Mouse (Mus musculus) MEL (cell line): ENCODE results near the gene Fam171b. TPM values are rescaled to one million over a fixed set of nuclear protein-coding genes. Genes with fewer than 3 reads are reported as not detected.

Experiments
- DNase-seq: peaks from one replicate; pipeline ENCODE4 v3.0.0; 2011; ENCODE audit warnings: low read depth, low spot score
- H3K27ac ChIP-seq: 2 replicates; pipeline ENCODE4 v1.5.1; 2012; ENCODE audit warnings: low read depth, mild to moderate bottlenecking, control low read depth, low read length, moderate library complexity; ENCODE audit not compliant: control insufficient read depth
- H3K27me3 ChIP-seq, 2 experiments: fragments of 150-350 bp in 1 of 2; sonication (generic) in 1 of 2; 2 replicates each; pipeline ENCODE4 v1.6.1; 2012; ENCODE audit warnings: low read length in 2 of 2, mild to moderate bottlenecking in 2 of 2, improper control_type of control experiment in 1 of 2, moderate library complexity in 1 of 2; ENCODE audit not compliant: insufficient read depth in 2 of 2, control insufficient read depth in 1 of 2
- H3K36me3 ChIP-seq, 2 experiments: 2 replicates each; pipeline ENCODE4 v1.6.1; 2012 to 2014; ENCODE audit warnings: low read length in 2 of 2, improper control_type of control experiment in 1 of 2, inconsistent platforms in 1 of 2, mild to moderate bottlenecking in 1 of 2; ENCODE audit not compliant: insufficient read depth in 2 of 2, control insufficient read depth in 1 of 2
- H3K4me1 ChIP-seq, 2 experiments: fragments of 150-350 bp in 1 of 2; sonication (generic) in 1 of 2; 2 replicates each; pipeline ENCODE4 v1.6.1; 2012; ENCODE audit warnings: low read length in 2 of 2, improper control_type of control experiment in 1 of 2, mild to moderate bottlenecking in 1 of 2; ENCODE audit not compliant: insufficient read depth in 2 of 2, control insufficient read depth in 1 of 2
- H3K4me3 ChIP-seq, 2 experiments: fragments of 150-350 bp in 1 of 2; sonication (generic) in 1 of 2; 2 replicates each; pipeline ENCODE4 v1.5.1; 2012; ENCODE audit warnings: low read depth in 2 of 2, low read length in 2 of 2, mild to moderate bottlenecking in 2 of 2, moderate library complexity in 2 of 2, control low read depth in 1 of 2, improper control_type of control experiment in 1 of 2; ENCODE audit not compliant: control insufficient read depth in 1 of 2, insufficient read depth in 1 of 2
- H3K79me2 ChIP-seq: 2 replicates; pipeline ENCODE4 v1.6.1; 2012; ENCODE audit warnings: mild to moderate bottlenecking, low read length, moderate library complexity; ENCODE audit not compliant: control insufficient read depth, poor library complexity, insufficient read depth
- H3K9ac ChIP-seq: 2 replicates; pipeline ENCODE4 v1.6.1; 2012; ENCODE audit warnings: low read depth, mild to moderate bottlenecking, control low read depth, low read length, moderate library complexity; ENCODE audit not compliant: control insufficient read depth, poor library complexity, severe bottlenecking
- H3K9me3 ChIP-seq: fragments of 150-350 bp; sonication (generic); replicated peaks from 2 replicates; pipeline ENCODE4 v1.6.1; 2012; ENCODE audit warnings: mild to moderate bottlenecking, low read length, improper control_type of control experiment, moderate library complexity; ENCODE audit not compliant: insufficient read depth
- ELF1 ChIP-seq: IDR thresholded peaks from 2 replicates; pipeline ENCODE4 v1.6.1; 2014; ENCODE audit warnings: low read depth, mild to moderate bottlenecking, inconsistent platforms, low read length, improper control_type of control experiment, moderate library complexity
- EP300 ChIP-seq, 2 experiments: IDR thresholded peaks; 2 replicates each; pipeline ENCODE4 v1.6.1; 2011; ENCODE audit warnings: improper control_type of control experiment in 2 of 2, low read length in 2 of 2, low read depth in 1 of 2, mild to moderate bottlenecking in 1 of 2
- ETS1 ChIP-seq: IDR thresholded peaks from 2 replicates; pipeline ENCODE4 v1.6.1; 2012; ENCODE audit warnings: low read depth, mild to moderate bottlenecking, inconsistent platforms, low read length, improper control_type of control experiment, moderate library complexity
- GATA1 ChIP-seq: IDR thresholded peaks from 2 replicates; pipeline ENCODE4 v1.6.1; 2011; ENCODE audit warnings: low read depth, low read length, improper control_type of control experiment
- HCFC1 ChIP-seq: IDR thresholded peaks from 2 replicates; pipeline ENCODE4 v1.6.1; 2012; ENCODE audit warnings: low read depth, mild to moderate bottlenecking, inconsistent platforms, low read length, improper control_type of control experiment, moderate library complexity
- MAX ChIP-seq: IDR thresholded peaks from 2 replicates; pipeline ENCODE4 v1.6.1; 2011; ENCODE audit warnings: low read length, improper control_type of control experiment
- MAZ ChIP-seq: IDR thresholded peaks from 2 replicates; pipeline ENCODE4 v1.6.1; 2012; ENCODE audit warnings: low read depth, mild to moderate bottlenecking, inconsistent platforms, low read length, improper control_type of control experiment
- MEF2A ChIP-seq: IDR thresholded peaks from 2 replicates; pipeline ENCODE4 v1.6.1; 2014; ENCODE audit warnings: low read depth, mild to moderate bottlenecking, inconsistent platforms, low read length, improper control_type of control experiment; ENCODE audit not compliant: poor library complexity, insufficient replicate concordance, severe bottlenecking; ENCODE audit errors: extremely low read depth
- MXI1 ChIP-seq: IDR thresholded peaks from 2 replicates; pipeline ENCODE4 v1.6.1; 2011; ENCODE audit warnings: mild to moderate bottlenecking, low read depth, low read length, improper control_type of control experiment
- NRF1 ChIP-seq: IDR thresholded peaks from 2 replicates; pipeline ENCODE4 v1.6.1; 2014; ENCODE audit warnings: low read depth, mild to moderate bottlenecking, inconsistent platforms, low read length, improper control_type of control experiment, moderate library complexity; ENCODE audit not compliant: poor library complexity, insufficient read depth, severe bottlenecking
- POLR2A ChIP-seq, 2 experiments: IDR thresholded peaks; 2 replicates each; pipeline ENCODE4 v1.6.1; 2011 to 2012; ENCODE audit warnings: low read length in 2 of 2, mild to moderate bottlenecking in 2 of 2, control low read depth in 1 of 2, improper control_type of control experiment in 1 of 2, low read depth in 1 of 2, moderate library complexity in 1 of 2; ENCODE audit not compliant: control insufficient read depth in 1 of 2, insufficient read depth in 1 of 2, poor library complexity in 1 of 2
- POLR2AphosphoS2 ChIP-seq: IDR thresholded peaks from 2 replicates; pipeline ENCODE4 v1.6.1; 2011; ENCODE audit warnings: low read length, improper control_type of control experiment
- POLR2AphosphoS5 ChIP-seq: IDR thresholded peaks from 2 replicates; pipeline ENCODE4 v1.6.1; 2012; ENCODE audit warnings: low read depth, borderline replicate concordance, mild to moderate bottlenecking, inconsistent platforms, low read length, moderate library complexity, mixed read lengths
- RAD21 ChIP-seq: IDR thresholded peaks from 2 replicates; pipeline ENCODE4 v1.6.1; 2011; ENCODE audit warnings: mild to moderate bottlenecking, low read depth, low read length, improper control_type of control experiment
- RCOR1 ChIP-seq: IDR thresholded peaks from 2 replicates; pipeline ENCODE4 v1.6.1; 2012; ENCODE audit warnings: low read depth, mild to moderate bottlenecking, inconsistent platforms, low read length, improper control_type of control experiment
- SIN3A ChIP-seq: IDR thresholded peaks from 2 replicates; pipeline ENCODE4 v1.6.1; 2012; ENCODE audit warnings: low read length, improper control_type of control experiment, inconsistent platforms
- SMC3 ChIP-seq: IDR thresholded peaks from 2 replicates; pipeline ENCODE4 v1.6.1; 2011; ENCODE audit warnings: low read depth, low read length, improper control_type of control experiment
- TAL1 ChIP-seq: IDR thresholded peaks from 2 replicates; pipeline ENCODE4 v1.6.1; 2012; ENCODE audit warnings: mild to moderate bottlenecking, inconsistent platforms, low read length, moderate library complexity, mixed read lengths
- UBTF ChIP-seq: IDR thresholded peaks from 2 replicates; pipeline ENCODE4 v1.6.1; 2012; ENCODE audit warnings: low read depth, mild to moderate bottlenecking, inconsistent platforms, low read length, improper control_type of control experiment, moderate library complexity, borderline replicate concordance; ENCODE audit not compliant: insufficient read depth
- USF1 ChIP-seq: IDR thresholded peaks from 2 replicates; pipeline ENCODE4 v1.6.1; 2014; ENCODE audit warnings: low read depth, mild to moderate bottlenecking, inconsistent platforms, low read length, improper control_type of control experiment, moderate library complexity
- ZKSCAN1 ChIP-seq: IDR thresholded peaks from 2 replicates; pipeline ENCODE4 v1.6.1; 2012; ENCODE audit warnings: low read depth, mild to moderate bottlenecking, inconsistent platforms, low read length, improper control_type of control experiment, moderate library complexity
- ZMIZ1 ChIP-seq: IDR thresholded peaks from 2 replicates; pipeline ENCODE4 v1.6.1; 2012; ENCODE audit warnings: low read depth, mild to moderate bottlenecking, inconsistent platforms, low read length, improper control_type of control experiment, moderate library complexity
- polyA plus RNA-seq, 2 experiments: library from polyadenylated mRNA; stranded (reverse) in 1 of 2; unstranded in 1 of 2; fragments of >175 nt in 1 of 2; fragments of >200 nt in 1 of 2; gene quantifications; 2 replicates each; pipeline versions ENCODE4 v1.2.1 to v1.2.4; 2012; ENCODE audit warnings: low replicate concordance in 2 of 2, low read depth in 1 of 2; ENCODE audit not compliant: insufficient read length in 2 of 2, insufficient read depth in 1 of 2, missing spikeins in 1 of 2
- total RNA-seq: library from RNA; depleted of rRNA; stranded (reverse); fragments of 300-350 nt; gene quantifications from 2 replicates; pipeline ENCODE4 v1.2.3, GENCODE M21; 2012

Gene Fam171b
- total and polyA plus RNA-seq, 3 experiments, result not detected

DNA sequence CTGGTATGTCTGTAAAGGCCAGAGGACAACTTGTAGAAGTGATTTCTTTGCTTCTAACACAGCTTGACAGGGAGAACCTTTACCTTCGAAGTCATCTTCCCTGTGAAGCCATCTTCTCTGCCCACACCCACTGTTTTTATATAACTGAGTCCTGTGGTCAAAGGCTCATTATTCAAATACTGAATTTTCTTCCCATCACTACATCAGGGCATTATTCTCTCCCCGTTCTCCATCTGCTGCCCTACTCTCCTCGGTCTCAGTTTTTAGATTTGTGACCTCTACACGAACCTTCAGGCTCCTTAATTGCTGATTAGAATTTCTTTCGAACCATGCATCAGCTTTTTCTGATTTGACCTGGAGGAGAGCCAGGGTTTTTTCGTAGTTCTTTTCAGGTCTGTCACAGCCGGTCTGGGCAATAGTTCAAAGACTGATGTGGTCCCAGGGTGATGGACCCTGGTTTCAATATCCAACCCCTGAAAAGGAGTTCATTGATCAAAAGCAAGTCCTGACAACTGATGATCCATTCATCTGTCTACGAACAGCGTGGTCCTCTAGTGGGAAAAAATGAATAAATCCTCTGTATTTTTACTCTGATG, 14.4 kb upstream of the Fam171b start:
- Histone ChIP-seq H3K79me2 (no peaks in the 10 kb centered on the region), H3K36me3 (peaks cover 0 to 6% of the 10 kb centered on the region in 2 experiments; a peak in 2 of 4 replicates), H3K4me1 (no peaks in the 10 kb centered on the region), H3K4me3 (no peak overlapping the region), H3K27ac (no peak overlapping the region), H3K9ac (no peak overlapping the region), H3K27me3 (no peaks in the 10 kb centered on the region), H3K9me3 (no peaks in the 10 kb centered on the region)
- TF ChIP-seq SMC3 (no peak), MEF2A (no peak), NRF1 (no peak), ETS1 (no peak), GATA1 (no peak)
- no peak for DNase-seq

DNA sequence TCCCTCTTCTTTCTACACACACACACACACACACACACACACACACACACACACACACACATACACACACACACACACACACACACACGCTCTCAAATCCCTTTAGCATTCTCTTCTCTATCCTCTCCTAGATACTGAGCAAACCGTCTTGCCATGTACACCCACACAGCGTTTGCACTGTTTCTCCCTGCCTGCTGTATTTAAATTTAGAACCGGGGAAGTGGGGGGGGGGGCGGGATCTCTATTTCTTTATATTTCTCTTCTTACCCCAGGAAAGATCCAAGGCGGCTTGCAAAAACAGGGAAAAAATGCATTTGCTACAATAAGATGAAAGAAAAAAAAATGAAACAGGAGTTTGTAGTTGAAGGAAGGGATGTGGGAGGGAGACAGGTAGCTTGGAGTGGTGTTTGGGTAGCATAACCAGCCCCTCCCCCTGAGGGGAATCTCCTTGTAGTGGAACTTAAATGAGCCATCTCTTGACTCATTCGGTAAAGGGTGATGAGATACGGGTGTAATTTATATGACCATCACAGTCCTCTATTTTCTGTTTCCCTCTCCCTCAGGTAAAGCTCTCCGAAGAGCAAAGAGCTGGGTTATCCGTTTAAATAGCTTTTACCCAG, 947 bp downstream of the Fam171b start:
- Histone ChIP-seq H3K9me3 (no peaks in the 10 kb centered on the region), H3K4me1 (no peaks in the 10 kb centered on the region), H3K79me2 (no peaks in the 10 kb centered on the region), H3K27ac (no peak overlapping the region), H3K27me3 (no peaks in the 10 kb centered on the region; a peak in 1 of 4 replicates), H3K9ac (no peak overlapping the region), H3K36me3 (no peaks in the 10 kb centered on the region), H3K4me3 (no peak overlapping the region)
- no peak for TF ChIP-seq EP300 (IDR thresholded peaks at IDR 0.05; ENCODE audit: low read depth in 1 of 2, low read length in 2 of 2)
- no peak for TF ChIP-seq ZKSCAN1
- TF ChIP-seq ETS1, result no peak
- TF ChIP-seq USF1, result no peak
- no peak for TF ChIP-seq UBTF
- no peak for TF ChIP-seq POLR2AphosphoS2
- TF ChIP-seq MAX, result no peak
- no peak for TF ChIP-seq TAL1
- TF ChIP-seq ELF1, result no peak
- no peak for TF ChIP-seq SIN3A
- no peak for TF ChIP-seq MAZ
- no peak for TF ChIP-seq RCOR1
- TF ChIP-seq HCFC1, result no peak
- no peak for TF ChIP-seq POLR2AphosphoS5
- TF ChIP-seq POLR2A (IDR thresholded peaks at IDR 0.05; ENCODE audit: control insufficient read depth in 1 of 2, insufficient read depth in 1 of 2, low read depth in 1 of 2, low read length in 2 of 2, poor library complexity in 1 of 2), result no peak
- TF ChIP-seq ZMIZ1, result no peak
- TF ChIP-seq MXI1, result no peak
- no peak for TF ChIP-seq RAD21
- DNase-seq, result no peak
